ENCODE assay signal across 8 mouse cellular contexts in the genomic region with DNA sequence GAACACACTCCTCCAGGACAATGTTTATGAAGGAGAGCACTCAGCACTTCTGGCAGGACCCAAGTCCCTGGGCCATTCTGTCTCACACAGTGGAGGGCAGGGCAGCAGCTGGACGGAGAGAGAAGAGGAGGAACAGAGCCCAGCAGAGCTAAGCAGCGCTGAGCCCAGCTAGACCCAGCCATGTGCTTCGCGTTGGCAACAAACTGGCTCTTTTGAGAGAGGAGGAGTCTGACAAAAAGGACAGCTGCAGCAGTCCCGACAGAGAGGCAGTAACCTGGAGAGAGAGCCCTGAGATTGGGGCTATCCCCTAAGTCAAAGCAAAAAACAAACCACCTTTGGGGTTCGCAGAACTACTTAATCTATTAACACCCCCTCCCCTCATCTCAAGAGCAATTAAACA. TPM values are rescaled to one million over a fixed set of nuclear protein-coding genes. Genes with fewer than 3 reads are reported as not detected.
DNase-seq lines count a peak whose midpoint lies in the region; ATAC-seq and TF ChIP-seq lines count a peak whose summit lies in the region.

No protein-coding gene starts in this region.

- H3K4me2 ChIP-seq in neural tube, embryonic 11.5 days (ENCODE audit: low read depth), result 0 out of 2 replicates have a peak overlapping the region, but pooled peaks have one; percentile 3
- no peak overlapping the region for H3K4me2 ChIP-seq in heart, embryonic 11.5 days
- peak overlapping the region; percentile 9 for H3K4me2 ChIP-seq in liver, embryonic 14.5 days (ENCODE audit: low read depth)

- TF ChIP-seq CTCF in liver, embryonic 14.5 days (IDR thresholded peaks at IDR 0.05; ENCODE audit: low read depth), result no peak

- peak; percentile 49 for DNase-seq in neural tube, embryonic 11.5 days (ENCODE audit: low spot score)
- no peak for DNase-seq in neural tube, embryonic 10.5 days (ENCODE audit: extremely low spot score, low spot score)
- DNase-seq in embryonic facial prominence, embryonic 10.5 days (ENCODE audit: low spot score), result no peak
- peak; percentile 61 for DNase-seq in kidney, adult 9 months
- no peak for DNase-seq in liver, embryonic 14.5 days (ENCODE audit: low read depth in 3 of 3, low spot score in 3 of 3)
- peak; percentile 64 to 70 for DNase-seq in right cerebral cortex, adult 2 months (ENCODE audit: low spot score in 2 of 2)

- no peak overlapping the region for H3K4me3 ChIP-seq in neural tube, embryonic 11.5 days (ENCODE audit: low read depth, low read length)
- H3K4me3 ChIP-seq in embryonic facial prominence, embryonic 10.5 days, result peak overlapping the region; percentile 81; the same call in 1 of the 2 replicates
- H3K4me3 ChIP-seq in heart, embryonic 11.5 days (ENCODE audit: low read depth, low read length), result no peak overlapping the region
- no peak overlapping the region for H3K4me3 ChIP-seq in liver, embryonic 14.5 days (ENCODE audit: insufficient read depth in 1 of 2, low read depth in 2 of 2, low read length in 2 of 2)

- no peaks in the 10 kb centered on the region for H3K36me3 ChIP-seq in neural tube, embryonic 11.5 days (ENCODE audit: control insufficient read depth, insufficient read depth, low read length)
- H3K36me3 ChIP-seq in embryonic facial prominence, embryonic 10.5 days (replicated peaks), result peaks cover 9% of the 10 kb centered on the region; the same call in 1 of the 2 replicates
- H3K36me3 ChIP-seq in heart, embryonic 11.5 days (ENCODE audit: control insufficient read depth, insufficient read depth, low read length), result no peaks in the 10 kb centered on the region
- no peaks in the 10 kb centered on the region for H3K36me3 ChIP-seq in liver, embryonic 14.5 days (replicated peaks; ENCODE audit: control insufficient read depth, insufficient read depth, low read depth)

- no peaks in the 10 kb centered on the region for H3K9me3 ChIP-seq in neural tube, embryonic 11.5 days (ENCODE audit: control insufficient read depth, low read length)
- H3K9me3 ChIP-seq in embryonic facial prominence, embryonic 10.5 days, result no peaks in the 10 kb centered on the region
- no peaks in the 10 kb centered on the region for H3K9me3 ChIP-seq in heart, embryonic 11.5 days (replicated peaks; ENCODE audit: control insufficient read depth, low read length)
- no peaks in the 10 kb centered on the region for H3K9me3 ChIP-seq in liver, embryonic 14.5 days (ENCODE audit: control insufficient read depth, low read length)

- no peak overlapping the region for H3K9ac ChIP-seq in neural tube, embryonic 11.5 days (ENCODE audit: low read length)
- 0 out of 2 replicates have a peak overlapping the region, but pooled peaks have one; percentile 30 for H3K9ac ChIP-seq in heart, embryonic 11.5 days (ENCODE audit: low read depth, low read length)
- H3K9ac ChIP-seq in liver, embryonic 14.5 days (replicated peaks), result peak overlapping the region; percentile 9; the same call in 1 of the 2 replicates

- no peaks in the 10 kb centered on the region for H3K27me3 ChIP-seq in neural tube, embryonic 11.5 days (ENCODE audit: control insufficient read depth, insufficient read depth, low read length)
- H3K27me3 ChIP-seq in embryonic facial prominence, embryonic 10.5 days (replicated peaks; ENCODE audit: low read depth, poor library complexity, severe bottlenecking), result no peaks in the 10 kb centered on the region
- no peaks in the 10 kb centered on the region for H3K27me3 ChIP-seq in heart, embryonic 11.5 days (ENCODE audit: control insufficient read depth, insufficient read depth, low read length)
- H3K27me3 ChIP-seq in liver, embryonic 14.5 days (ENCODE audit: control insufficient read depth, insufficient read depth, low read length), result peaks cover 10% of the 10 kb centered on the region

- no peak for TF ChIP-seq EP300 in liver, embryonic 14.5 days (IDR thresholded peaks at IDR 0.05; ENCODE audit: low read depth)

- peaks cover 54% of the 10 kb centered on the region for H3K4me1 ChIP-seq in neural tube, embryonic 11.5 days (ENCODE audit: control insufficient read depth, insufficient read depth, low read length)
- peaks cover 99% of the 10 kb centered on the region for H3K4me1 ChIP-seq in embryonic facial prominence, embryonic 10.5 days
- H3K4me1 ChIP-seq in heart, embryonic 11.5 days (ENCODE audit: control insufficient read depth, insufficient read depth, low read length), result peaks cover 49% of the 10 kb centered on the region
- peaks cover 27 to 44% of the 10 kb centered on the region in 2 experiments for H3K4me1 ChIP-seq in liver, embryonic 14.5 days (replicated peaks; ENCODE audit: control insufficient read depth in 2 of 2, insufficient read depth in 2 of 2, low read length in 1 of 2)

- peak overlapping the region; percentile 45; the same call in 1 of the 2 replicates for H3K27ac ChIP-seq in neural tube, embryonic 11.5 days (ENCODE audit: low read depth, low read length)
- H3K27ac ChIP-seq in embryonic facial prominence, embryonic 10.5 days (replicated peaks), result peak overlapping the region; percentile 72
- no peak overlapping the region for H3K27ac ChIP-seq in heart, embryonic 11.5 days (ENCODE audit: low read depth, low read length)
- peak overlapping the region; percentile 2; the same call in 1 of the 2 replicates for H3K27ac ChIP-seq in liver, embryonic 14.5 days

- WGBS in neural tube, embryonic 11.5 days, result 10% methylated on average over 6 of the region's 6 CpGs
- WGBS in embryonic facial prominence, embryonic 10.5 days, result 9% methylated on average over 6 of the region's 6 CpGs
- whole genome bisulfite sequencing in heart, embryonic 11.5 days (ENCODE audit: insufficient replicate concordance), result 24% methylated on average over 6 of the region's 6 CpGs
- WGBS in liver, embryonic 14.5 days (ENCODE audit: insufficient replicate concordance), result 53% methylated on average over 6 of the region's 6 CpGs

- no peak for ATAC-seq in neural tube, embryonic 11.5 days (ENCODE audit: insufficient read depth, low FRiP score, low TSS enrichment)
- ATAC-seq in heart, embryonic 11.5 days (replicated peaks; ENCODE audit: insufficient number of reproducible peaks, low FRiP score, low TSS enrichment), result no peak
- ATAC-seq in liver, embryonic 14.5 days (ENCODE audit: insufficient read depth), result no peak
- no peak for ATAC-seq in megakaryocyte progenitor cell, adult 5-6 weeks (replicated peaks; ENCODE audit: poor library complexity)

RNA-seq across cellular contexts. Expression of a gene that starts 3.3 kb away (rescaled TPM):
- 22.3 and 22.9 TPM in 2 replicates for polyA plus RNA-seq in neural tube, embryonic 11.5 days (2014; fragmentation: Nextera tagmentation; extraction: Ambion mirVana)
- 29.4 and 29.9 TPM in 2 replicates for polyA plus RNA-seq in embryonic facial prominence, embryonic 10.5 days (2016; fragmentation: Nextera tagmentation; extraction: Ambion mirVana)
- 11.9 and 14.5 TPM in 2 replicates for polyA plus RNA-seq in heart, embryonic 11.5 days (2014; fragmentation: Nextera tagmentation; extraction: Ambion mirVana)
- polyA plus RNA-seq in liver, embryonic 14.5 days (2012; rRNA removed), result 12.9 and 14.7 TPM in 2 replicates
- polyA plus RNA-seq in liver, embryonic 14.5 days (2014; fragmentation: Nextera tagmentation; extraction: Ambion mirVana), result 20.0 and 22.2 TPM in 2 replicates
- total RNA-seq in megakaryocyte progenitor cell, adult 5-6 weeks (2015), result 16.0 and 21.5 TPM in 2 replicates
- total RNA-seq in megakaryocyte progenitor cell, adult 5-6 weeks (2017), result 12.2 and 15.9 TPM in 2 replicates

RNA-seq across cellular contexts. Expression of a gene that starts 42.1 kb away (rescaled TPM):
- 66.5 and 73.7 TPM in 2 replicates for polyA plus RNA-seq in neural tube, embryonic 11.5 days (2014; fragmentation: Nextera tagmentation; extraction: Ambion mirVana)
- 71.0 and 72.1 TPM in 2 replicates for polyA plus RNA-seq in embryonic facial prominence, embryonic 10.5 days (2016; fragmentation: Nextera tagmentation; extraction: Ambion mirVana)
- 43.7 and 44.4 TPM in 2 replicates for polyA plus RNA-seq in heart, embryonic 11.5 days (2014; fragmentation: Nextera tagmentation; extraction: Ambion mirVana)
- polyA plus RNA-seq in liver, embryonic 14.5 days (2012; rRNA removed), result 5.1 and 13.1 TPM in 2 replicates
- 19.0 and 20.8 TPM in 2 replicates for polyA plus RNA-seq in liver, embryonic 14.5 days (2014; fragmentation: Nextera tagmentation; extraction: Ambion mirVana)
- 27.3 and 38.6 TPM in 2 replicates for total RNA-seq in megakaryocyte progenitor cell, adult 5-6 weeks (2015)
- total RNA-seq in megakaryocyte progenitor cell, adult 5-6 weeks (2017), result 48.3 and 48.9 TPM in 2 replicates

RNA-seq across cellular contexts. Expression of a gene that starts 48.7 kb away (rescaled TPM):
- 38.0 and 41.4 TPM in 2 replicates for polyA plus RNA-seq in neural tube, embryonic 11.5 days (2014; fragmentation: Nextera tagmentation; extraction: Ambion mirVana)
- 32.1 and 34.3 TPM in 2 replicates for polyA plus RNA-seq in embryonic facial prominence, embryonic 10.5 days (2016; fragmentation: Nextera tagmentation; extraction: Ambion mirVana)
- 31.5 and 35.2 TPM in 2 replicates for polyA plus RNA-seq in heart, embryonic 11.5 days (2014; fragmentation: Nextera tagmentation; extraction: Ambion mirVana)
- 5.0 and 7.4 TPM in 2 replicates for polyA plus RNA-seq in liver, embryonic 14.5 days (2012; rRNA removed)
- polyA plus RNA-seq in liver, embryonic 14.5 days (2014; fragmentation: Nextera tagmentation; extraction: Ambion mirVana), result 10.7 and 11.7 TPM in 2 replicates
- 48.6 and 48.9 TPM in 2 replicates for total RNA-seq in megakaryocyte progenitor cell, adult 5-6 weeks (2015)
- 38.6 and 45.9 TPM in 2 replicates for total RNA-seq in megakaryocyte progenitor cell, adult 5-6 weeks (2017)

Comparison
In these comparisons a context has a peak if more than half of its experiments do, and no peak if none do; other contexts are left out.
1. DNase-seq: peak in neural tube, embryonic 11.5 days (single experiment), kidney, adult 9 months (single experiment) and right cerebral cortex, adult 2 months (2 of 2); none in neural tube, embryonic 10.5 days (single experiment), embryonic facial prominence, embryonic 10.5 days (single experiment) and liver, embryonic 14.5 days (0 of 3).